Mouse (Mus musculus) lung, adult 2 months (tissue): Measurements from ENCODE around the gene Eva1b.
"Not testable (repeated sequence)": the region's sequence is repeated elsewhere in the genome, so short reads cannot be mapped to it uniquely, and the experiment has no call there.

Experiments
- CTCF ChIP-seq: fragments of 200-500 bp; IDR thresholded peaks from 2 replicates; pipeline ENCODE4 v1.5.1; 2011; ENCODE audit warnings: mild to moderate bottlenecking, low read length, control low read depth; ENCODE audit not compliant: insufficient read depth
- POLR2A ChIP-seq: fragments of 200-500 bp; IDR thresholded peaks from 2 replicates; pipeline ENCODE4 v1.6.1; 2011; ENCODE audit warnings: low read depth, mild to moderate bottlenecking, control low read depth, low read length, borderline replicate concordance; ENCODE audit errors: extremely low read depth

GRCm38 (mm10) chr4:126165092-126165491 lies 17.5 kb downstream of the Eva1b start:
- TF ChIP-seq CTCF, POLR2A: not testable (repeated sequence)
